Mouse (Mus musculus) fibroblast of lung, adult 2 months (primary cell): ENCODE data around the gene Vinac1.

ENCODE experiments used
- DNase-seq: peaks from one replicate; pipeline ENCODE4 v3.0.0-alpha.2; 2011; ENCODE audit warnings: low read depth

Gene Vinac1

DNA sequence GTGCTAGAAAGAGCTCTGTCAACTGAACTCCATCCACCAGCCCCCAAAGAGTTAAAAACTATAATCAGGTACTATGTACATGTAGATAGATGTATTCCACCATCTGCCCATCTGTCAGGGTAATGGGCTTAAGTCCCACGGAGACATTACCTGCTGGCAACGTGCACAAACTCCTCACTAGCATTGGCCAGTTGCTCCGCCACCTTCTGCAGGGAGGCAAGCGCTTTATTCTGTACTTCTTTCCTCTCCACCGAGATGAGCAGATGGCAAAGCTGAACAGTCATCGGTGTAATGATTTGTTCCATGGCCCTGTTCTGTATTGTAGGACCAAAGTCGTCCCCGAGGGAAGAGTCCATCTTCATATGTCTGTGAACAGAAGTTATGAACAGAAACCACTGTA is at the start of gene Vinac1:
TSS of gene Vinac1 (minus strand) at position 362 of the 400 bp plus-strand sequence.
- no peak for DNase-seq

DNA sequence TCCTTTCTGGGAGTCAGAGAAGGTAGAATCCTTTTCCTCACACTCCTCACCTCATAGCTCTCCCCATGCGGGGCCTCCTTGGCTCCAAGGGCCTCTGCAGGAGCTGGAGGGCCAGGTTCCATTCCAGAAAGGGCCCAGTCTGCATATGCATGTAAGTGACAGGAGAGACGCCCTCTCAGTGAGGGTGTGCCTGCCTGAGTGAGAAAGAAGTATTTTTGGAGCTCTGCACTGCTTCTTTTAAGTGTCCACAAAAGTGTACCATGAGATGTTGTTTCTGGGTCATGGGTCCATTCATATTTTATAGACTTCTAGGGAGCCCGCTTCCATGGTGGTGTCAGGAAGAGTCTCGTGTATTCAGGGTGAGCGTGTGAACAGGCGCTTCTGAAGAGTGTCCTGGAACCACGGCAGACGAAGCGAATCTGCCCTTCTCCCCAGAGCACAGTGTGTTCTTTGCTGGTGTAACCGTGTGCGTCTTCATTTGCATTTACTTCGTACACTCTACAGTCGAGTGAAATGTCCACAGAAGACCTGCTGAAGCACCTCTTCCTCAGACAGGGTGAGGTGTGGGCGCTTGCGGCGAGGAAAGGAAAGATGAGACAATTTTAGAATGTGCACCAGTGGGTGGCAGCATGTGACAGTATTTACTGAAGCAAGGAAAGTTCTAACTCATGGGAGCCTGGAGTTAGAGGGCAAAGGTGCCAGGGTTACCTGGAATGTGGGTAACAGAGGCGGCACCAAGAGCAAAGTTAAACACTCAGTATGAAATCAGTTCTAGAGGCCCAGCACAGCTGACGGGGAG is 46.2 kb upstream of the Vinac1 start:
- no peak for DNase-seq

GRCm38 (mm10) chr2:129092810-129093209 is 44.8 kb upstream of the Vinac1 start:
- no peak for DNase-seq

- DNase-seq, result no peak
Measured at GRCm38 (mm10) chr2:129090370-129090769, 42.4 kb upstream of the Vinac1 start.

- DNase-seq, result no peak
Measured at GRCm38 (mm10) chr2:129087520-129087919, 39.5 kb upstream of the Vinac1 start.

DNA sequence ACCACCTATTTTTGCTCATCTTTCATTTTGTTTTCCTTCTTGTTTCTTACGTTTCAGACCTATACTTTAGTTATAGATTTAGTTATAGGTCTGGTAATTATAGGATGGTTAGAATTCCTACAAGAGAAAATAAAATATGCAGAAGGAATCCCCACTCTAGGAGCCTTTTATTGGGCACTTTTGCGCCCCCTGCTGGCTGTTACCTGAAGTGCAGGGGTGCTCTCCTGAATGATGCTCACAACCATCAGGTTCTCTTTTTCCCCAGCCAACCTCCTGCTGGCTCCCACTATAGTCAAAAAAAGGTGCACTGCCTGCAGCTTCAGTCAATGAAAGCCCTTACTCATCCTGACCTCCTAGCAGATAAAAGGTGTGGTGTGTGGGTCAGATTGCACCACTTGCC is 37.0 kb upstream of the Vinac1 start:
- peak; percentile 6 for DNase-seq

- DNase-seq, result no peak
Measured at GRCm38 (mm10) chr2:129083514-129083913, 35.5 kb upstream of the Vinac1 start.

DNA sequence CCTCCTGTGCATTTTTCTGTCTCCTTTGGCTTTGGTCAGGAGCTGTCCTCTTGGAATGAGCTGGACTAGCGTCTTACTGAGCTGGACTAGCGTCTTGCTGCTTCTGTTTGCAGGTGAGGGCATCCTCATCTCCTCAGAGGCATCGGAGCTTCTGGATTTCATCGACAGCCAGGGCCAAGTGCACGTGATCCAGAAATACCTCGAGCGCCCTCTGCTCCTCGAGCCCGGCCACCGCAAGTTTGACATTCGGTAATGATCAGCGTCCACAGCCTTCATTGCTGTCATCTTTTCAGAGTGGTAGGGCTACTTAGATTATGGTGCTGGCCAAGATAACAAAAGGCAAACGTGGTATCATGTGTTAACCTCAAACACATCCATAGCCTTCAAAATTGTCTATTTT is 33.1 kb upstream of the Vinac1 start:
- DNase-seq, result no peak

DNA sequence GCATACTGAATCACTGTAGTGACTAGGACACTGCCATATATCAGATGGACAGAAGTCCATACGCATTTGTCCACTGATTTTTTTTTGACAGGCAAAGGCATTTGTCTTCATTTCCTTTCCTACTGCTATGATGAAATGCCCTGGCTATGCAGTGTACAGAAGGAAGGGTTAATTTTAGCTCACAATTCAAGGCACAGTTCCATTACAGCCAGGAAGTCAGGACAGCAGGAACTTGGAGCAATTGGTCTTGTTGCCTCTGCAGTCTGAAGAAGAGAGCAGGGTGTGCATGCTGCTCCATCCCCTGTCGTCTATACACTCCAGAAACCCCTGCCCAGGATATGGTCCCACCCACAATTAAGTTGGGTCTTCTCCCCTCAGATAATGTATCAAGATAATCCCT is 31.2 kb upstream of the Vinac1 start:
- DNase-seq, result no peak

DNA sequence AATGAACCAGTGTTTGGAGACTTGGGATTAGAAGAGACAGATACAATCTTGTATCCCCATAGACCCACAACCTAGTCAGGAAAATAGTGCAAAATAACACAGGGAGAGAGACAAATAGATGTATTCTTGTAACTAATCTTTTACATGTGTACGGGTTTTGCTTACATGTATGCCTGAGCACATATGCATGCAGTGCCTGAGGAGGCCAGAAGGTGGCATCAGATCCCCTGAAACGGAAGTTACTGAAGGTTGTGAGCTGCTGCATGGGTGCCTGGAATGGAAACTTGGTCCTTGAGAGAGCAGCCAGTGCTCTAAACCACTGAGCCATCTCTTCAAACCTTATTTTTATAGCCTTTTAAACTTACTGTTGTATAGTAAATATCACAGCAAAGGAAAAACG is 30.3 kb upstream of the Vinac1 start:
- peak; percentile 2 for DNase-seq

DNA sequence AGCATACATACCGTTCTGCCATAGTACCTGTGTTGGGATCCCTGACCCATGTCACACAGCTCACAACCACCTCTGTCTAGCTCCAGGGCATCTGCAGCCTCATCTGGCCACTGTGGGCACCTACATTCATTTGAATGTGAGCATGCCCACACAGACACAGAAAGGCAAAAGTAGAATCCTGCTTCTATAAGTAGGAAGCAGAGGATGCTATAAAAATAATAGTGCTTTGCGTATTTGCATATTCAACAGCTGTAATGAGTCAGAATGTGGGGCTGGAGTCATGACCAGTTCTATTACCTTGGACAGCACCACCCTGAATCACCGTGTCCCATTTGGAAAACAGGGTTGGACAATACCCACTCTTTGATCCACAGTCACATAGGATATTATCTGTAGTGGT is 22.3 kb upstream of the Vinac1 start:
- DNase-seq, result no peak

- peak; percentile 33 for DNase-seq
Measured at GRCm38 (mm10) chr2:129066326-129066725, 18.4 kb upstream of the Vinac1 start.

DNA sequence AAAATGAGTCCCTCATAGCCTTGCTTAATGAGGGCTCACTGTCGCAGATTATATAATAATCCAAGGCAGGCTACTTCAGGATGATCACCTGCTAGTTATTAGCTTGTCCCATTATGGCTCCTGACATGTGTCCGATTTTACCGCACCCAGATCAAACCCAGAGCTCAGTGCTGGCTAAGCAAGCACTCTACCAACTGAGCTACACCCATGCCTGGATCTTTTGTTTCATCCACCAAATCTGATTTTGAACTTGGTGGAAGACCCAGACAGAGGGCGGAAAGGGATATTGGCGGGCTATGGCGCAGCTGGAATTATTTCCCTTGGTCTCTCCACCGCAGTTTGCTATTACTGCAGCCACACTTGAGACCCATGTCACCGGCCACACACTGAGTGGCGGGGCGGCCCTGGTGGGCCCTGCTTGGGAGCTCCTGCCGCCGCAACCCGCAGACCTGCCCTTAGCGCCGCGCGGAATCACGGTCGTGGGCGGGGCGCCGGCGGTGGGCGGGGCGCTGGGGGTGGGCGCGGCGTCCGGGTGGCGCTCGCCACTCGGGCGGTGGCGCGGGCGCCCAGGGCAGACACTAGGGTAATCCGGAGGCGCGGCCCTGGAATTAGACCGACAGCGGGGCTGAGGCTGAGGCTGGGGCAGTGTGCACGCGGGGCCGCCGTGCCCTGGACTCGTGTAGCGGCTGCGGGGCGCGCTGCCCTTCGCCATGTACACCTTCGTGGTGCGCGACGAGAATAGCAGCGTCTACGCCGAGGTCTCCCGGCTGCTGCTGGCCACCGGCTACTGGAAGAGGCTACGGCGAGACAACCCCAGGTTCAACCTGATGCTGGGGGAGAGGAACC is 17.7 kb upstream of the Vinac1 start, which contains the start of gene Ttl:
TSS of gene Ttl (plus strand) at position 506 of the 846 bp plus-strand sequence.
- DNase-seq, result no peak

DNA sequence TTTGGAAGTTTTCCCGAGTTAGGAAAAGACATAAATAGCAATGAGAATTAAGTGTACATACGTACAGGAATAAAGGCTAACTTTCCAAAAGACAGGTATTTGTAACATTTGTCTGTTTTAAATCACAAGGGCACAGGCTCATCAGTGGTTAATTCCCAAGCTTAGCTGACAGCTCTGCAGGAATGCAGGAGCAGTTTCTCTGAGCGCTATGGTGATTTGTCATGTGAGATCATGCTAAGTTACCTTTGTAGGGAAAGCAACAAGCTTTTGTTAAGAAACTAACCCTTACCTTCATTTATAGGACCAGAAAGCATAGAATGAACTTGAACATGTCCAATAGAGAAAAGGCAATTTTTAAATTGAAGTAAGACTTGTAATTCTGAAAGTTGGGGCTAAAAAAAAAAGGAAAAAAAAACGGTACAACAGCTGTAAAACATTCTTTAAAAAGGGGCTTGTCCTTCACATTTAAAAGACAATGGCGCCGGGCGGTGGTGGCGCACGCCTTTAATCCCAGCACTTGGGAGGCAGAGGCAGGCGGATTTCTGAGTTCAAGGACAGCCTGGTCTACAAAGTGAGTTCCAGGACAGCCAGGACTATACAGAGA is 13.6 kb upstream of the Vinac1 start:
- DNase-seq, result no peak

- no peak for DNase-seq
Measured at GRCm38 (mm10) chr2:129057920-129058361, 10.0 kb upstream of the Vinac1 start.

DNA sequence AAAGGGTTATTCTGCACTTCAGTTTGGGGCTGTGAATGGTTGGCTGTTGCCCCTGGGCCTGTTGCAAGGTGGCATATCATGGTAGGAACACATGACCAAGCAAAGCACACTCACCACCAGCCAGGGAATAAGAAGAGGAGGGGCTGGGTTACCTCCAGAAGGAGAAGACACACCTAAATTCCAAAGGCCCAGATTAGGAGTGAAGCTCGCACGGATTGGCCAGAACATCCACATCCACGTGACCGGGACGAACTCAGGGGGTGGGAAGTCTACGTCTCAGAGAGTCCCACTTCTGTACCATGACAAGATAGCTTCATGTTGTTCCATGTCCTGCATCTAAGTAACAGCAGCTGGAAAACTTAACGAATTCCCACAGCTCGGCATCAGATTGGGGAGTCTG is 9.3 kb upstream of the Vinac1 start:
- DNase-seq, result no peak

DNA sequence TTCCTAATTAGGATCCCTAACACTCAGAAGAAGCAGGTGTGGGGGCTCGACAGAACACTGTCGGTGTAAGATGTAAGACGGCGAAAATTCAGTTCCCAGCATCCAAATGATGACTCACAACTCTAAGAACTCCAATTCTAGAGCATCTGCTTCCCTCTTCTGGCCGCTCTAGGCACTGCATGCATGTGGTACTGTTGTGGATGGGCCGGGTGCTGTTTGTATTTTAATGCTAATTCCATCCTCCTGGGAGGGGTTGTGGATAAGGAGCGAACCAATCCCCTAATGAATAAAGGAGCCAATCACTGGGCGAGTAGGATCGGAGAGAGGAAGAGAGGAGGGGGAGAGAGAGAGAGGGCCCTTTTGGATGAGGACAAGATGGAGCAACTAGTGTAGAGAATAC is 8.6 kb upstream of the Vinac1 start:
- no peak for DNase-seq

- no peak for DNase-seq
Measured at GRCm38 (mm10) chr2:129055741-129056140, 7.8 kb upstream of the Vinac1 start.

GRCm38 (mm10) chr2:129052451-129052983 is 4.5 kb upstream of the Vinac1 start:
- DNase-seq, result no peak

DNA sequence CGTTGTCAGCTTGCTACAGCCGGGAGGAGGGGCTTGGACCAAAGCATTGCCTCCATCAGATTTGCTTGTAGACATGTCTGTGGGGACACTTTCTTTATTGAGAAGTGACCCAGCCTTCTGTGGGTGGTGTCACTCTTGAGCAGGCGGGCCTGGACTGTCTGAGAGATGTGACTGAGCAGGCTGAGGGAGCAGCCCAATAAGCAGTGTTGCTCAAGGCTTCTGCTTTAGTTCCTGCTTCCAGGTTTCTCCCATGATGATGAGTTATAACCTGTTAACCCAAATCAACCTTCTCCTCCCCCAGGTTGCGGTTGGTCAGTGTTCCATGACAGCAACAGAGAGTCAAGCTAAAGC is 1.2 kb downstream of the Vinac1 start:
- DNase-seq, result no peak

- no peak for DNase-seq
Measured at GRCm38 (mm10) chr2:129046172-129046845, 1.7 kb downstream of the Vinac1 start.

DNA sequence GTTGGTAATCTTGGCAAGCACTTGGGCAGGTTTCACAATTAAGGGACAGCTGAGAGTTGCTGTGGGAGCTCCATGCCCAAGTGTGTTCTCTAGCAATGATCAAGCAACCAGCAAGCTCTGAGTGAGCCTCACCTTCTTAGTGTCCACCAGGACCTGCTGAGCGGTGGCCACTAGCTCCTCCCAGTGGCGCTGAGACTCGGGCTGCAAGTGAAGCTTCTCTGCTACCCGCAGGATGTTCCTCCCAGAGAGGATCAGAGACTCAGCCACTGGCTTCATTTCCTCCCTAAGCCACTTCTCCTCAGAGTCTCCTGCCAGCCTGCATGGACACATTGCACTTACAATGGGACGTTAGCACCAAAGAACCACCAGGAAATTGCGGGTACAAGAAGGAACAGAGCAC is 7.4 kb downstream of the Vinac1 start:
- DNase-seq, result no peak
